Mouse (Mus musculus) liver, postnatal 0 days (tissue): ENCODE measurements at regions not wholly inside any gene's neighbourhood (a gene's known extent, or its start where the extent isn't known, plus 50 kb on each side); places are given as distances from the start of the nearest gene placed in this dataset.

Source experiments
- CTCF ChIP-seq: sonication (generic); IDR thresholded peaks from 2 replicates; pipeline ENCODE4 v1.5.1; 2016; ENCODE audit warnings: antibody characterized with exemption, low read depth
- EP300 ChIP-seq: IDR thresholded peaks from 2 replicates; pipeline ENCODE4 v1.6.1; 2016; ENCODE audit warnings: antibody characterized with exemption, low read depth, mild to moderate bottlenecking

DNA sequence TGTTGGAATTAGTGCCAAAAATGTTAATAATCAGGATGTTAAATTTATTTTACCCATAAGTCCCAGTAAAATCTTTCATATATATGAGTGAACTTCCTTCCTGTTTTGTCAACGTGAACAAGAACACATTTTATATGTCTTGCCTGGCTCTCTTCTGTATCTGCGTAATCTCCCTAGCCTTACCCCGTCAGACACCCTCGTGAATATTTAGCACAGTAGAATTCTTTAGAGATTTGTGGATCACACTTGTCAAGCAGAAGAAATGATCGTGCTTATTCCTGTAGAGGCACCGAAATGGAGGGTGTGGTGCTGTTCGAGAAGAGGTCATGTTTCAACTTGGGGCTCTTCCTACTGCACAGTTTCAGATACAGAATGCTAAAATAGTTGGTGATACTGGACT, 157.2 kb upstream of the Zbtb20 start:
- TF ChIP-seq CTCF (no peak), EP300 (no peak)
